Mouse (Mus musculus): ENCODE results near the gene Mxd1. TPM values are rescaled to one million over a fixed set of nuclear protein-coding genes. Genes with fewer than 3 reads are reported as not detected.

The Mxd1 gene
- total and polyA plus RNA-seq, 3 experiments: 3.2 to 3.6 TPM; not detected in 1

DNA sequence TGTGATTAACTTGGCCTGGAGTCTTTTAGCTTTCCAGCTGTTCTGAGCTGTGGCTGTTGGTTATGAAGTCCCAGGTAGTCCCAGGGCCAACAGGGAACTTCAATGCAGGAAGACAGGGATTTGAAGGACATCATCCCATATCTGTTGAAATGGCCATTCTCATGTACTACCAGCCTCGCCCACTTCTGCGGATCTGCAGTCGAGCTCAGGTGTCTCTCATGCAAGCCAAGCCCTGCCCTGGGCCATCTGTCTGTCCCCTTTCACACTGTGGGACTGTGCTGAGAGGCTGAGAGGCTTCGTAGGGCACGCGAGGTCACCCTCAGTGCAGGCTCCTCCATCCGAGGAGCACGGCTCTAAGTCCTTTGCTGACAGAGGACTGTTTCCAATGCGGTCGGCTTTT, 27.3 kb upstream of the Mxd1 start:
- Histone ChIP-seq H3K9ac (ENCODE audit: control insufficient read depth, low read depth, low read length, poor library complexity, severe bottlenecking) (no peak overlapping the region), H3K4me3 (ENCODE audit: control insufficient read depth in 1 of 2, insufficient read depth in 1 of 2, low read depth in 2 of 2, low read length in 2 of 2) (no peak overlapping the region), H3K9me3 (replicated peaks; ENCODE audit: insufficient read depth, low read length) (no peaks in the 10 kb centered on the region), H3K79me2 (ENCODE audit: control insufficient read depth, insufficient read depth, low read length, poor library complexity) (no peaks in the 10 kb centered on the region), H3K4me1 (ENCODE audit: control insufficient read depth in 1 of 2, insufficient read depth in 2 of 2, low read length in 2 of 2) (no peaks in the 10 kb centered on the region), H3K27ac (ENCODE audit: control insufficient read depth, low read depth, low read length) (no peak overlapping the region), H3K36me3 (ENCODE audit: control insufficient read depth in 1 of 2, insufficient read depth in 2 of 2, low read length in 2 of 2) (peaks cover 0 to 9% of the 10 kb centered on the region in 2 experiments; a peak in 2 of 4 replicates), H3K27me3 (ENCODE audit: control insufficient read depth in 1 of 2, insufficient read depth in 2 of 2, low read length in 2 of 2) (no peaks in the 10 kb centered on the region)
- TF ChIP-seq UBTF (IDR thresholded peaks at IDR 0.05; ENCODE audit: borderline replicate concordance, insufficient read depth, low read depth, low read length): no peak
- no peak for TF ChIP-seq GATA1 (IDR thresholded peaks at IDR 0.05; ENCODE audit: low read depth, low read length)
- no peak for TF ChIP-seq USF1 (IDR thresholded peaks at IDR 0.05; ENCODE audit: low read depth, low read length)
- no peak for TF ChIP-seq TCF12 (IDR thresholded peaks at IDR 0.05; ENCODE audit: low read depth, low read length)
- no peak for TF ChIP-seq POLR2AphosphoS5 (IDR thresholded peaks at IDR 0.05; ENCODE audit: borderline replicate concordance, low read depth, low read length)
- no peak for TF ChIP-seq SMC3 (IDR thresholded peaks at IDR 0.05; ENCODE audit: low read depth, low read length)
- TF ChIP-seq USF2 (IDR thresholded peaks at IDR 0.05; ENCODE audit: borderline replicate concordance in 1 of 2, insufficient read depth in 1 of 2, low read depth in 1 of 2, low read length in 2 of 2): no peak
- no peak for TF ChIP-seq KAT2A (conservative IDR thresholded peaks at IDR 0.05; ENCODE audit: low read depth, low read length)
- TF ChIP-seq JUND (IDR thresholded peaks at IDR 0.05; ENCODE audit: low read depth, low read length): no peak
- no peak for TF ChIP-seq CTCF (IDR thresholded peaks at IDR 0.05 in 2 of 3, conservative IDR thresholded peaks at IDR 0.05 in 1 of 3; ENCODE audit: control insufficient read depth in 1 of 3, insufficient read depth in 1 of 3, low read depth in 2 of 3, low read length in 3 of 3, poor library complexity in 1 of 3, severe bottlenecking in 1 of 3)
- TF ChIP-seq HCFC1 (IDR thresholded peaks at IDR 0.05; ENCODE audit: low read depth, low read length): no peak
- TF ChIP-seq NELFE (IDR thresholded peaks at IDR 0.05; ENCODE audit: low read depth, low read length): no peak
- TF ChIP-seq ZKSCAN1 (IDR thresholded peaks at IDR 0.05; ENCODE audit: low read depth, low read length): no peak
- no peak for TF ChIP-seq BHLHE40 (IDR thresholded peaks at IDR 0.05; ENCODE audit: borderline replicate concordance, low read depth, low read length)
- no peak for TF ChIP-seq ETS1 (IDR thresholded peaks at IDR 0.05; ENCODE audit: low read depth, low read length)
- TF ChIP-seq MYC (IDR thresholded peaks at IDR 0.05; ENCODE audit: low read depth, low read length): no peak
- TF ChIP-seq ZMIZ1 (IDR thresholded peaks at IDR 0.05; ENCODE audit: low read depth, low read length): no peak
- TF ChIP-seq GABPA (IDR thresholded peaks at IDR 0.05; ENCODE audit: low read depth, low read length): no peak
- TF ChIP-seq E2F4 (IDR thresholded peaks at IDR 0.05; ENCODE audit: borderline replicate concordance, low read depth, low read length): no peak
- no peak for DNase-seq (ENCODE audit: low read depth, low spot score)

DNA sequence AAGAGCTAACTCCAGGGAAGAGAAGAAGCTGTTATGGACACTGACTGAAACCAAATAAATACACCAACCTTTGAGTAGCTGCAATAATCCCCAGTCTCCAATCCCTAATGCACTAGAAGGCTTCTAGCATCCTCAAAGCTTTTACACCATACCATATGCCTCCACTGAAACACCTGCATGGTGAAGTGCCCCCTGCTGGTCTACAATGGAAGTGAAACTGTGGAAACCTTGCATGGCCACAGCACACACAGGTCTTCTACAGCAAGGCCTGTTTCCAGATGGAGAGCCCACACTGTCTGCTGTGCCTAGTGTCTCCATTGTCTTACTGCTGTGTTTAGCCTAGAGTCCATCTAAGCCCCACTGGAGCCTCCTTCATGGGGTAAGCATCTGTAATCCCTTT, 25.5 kb upstream of the Mxd1 start:
- Histone ChIP-seq H3K9me3 (replicated peaks; ENCODE audit: insufficient read depth, low read length) (no peaks in the 10 kb centered on the region), H3K27ac (ENCODE audit: control insufficient read depth, low read depth, low read length) (no peak overlapping the region), H3K4me1 (ENCODE audit: control insufficient read depth in 1 of 2, insufficient read depth in 2 of 2, low read length in 2 of 2) (peaks cover 0 to 4% of the 10 kb centered on the region in 2 experiments; a peak in 3 of 4 replicates), H3K79me2 (ENCODE audit: control insufficient read depth, insufficient read depth, low read length, poor library complexity) (no peaks in the 10 kb centered on the region), H3K27me3 (ENCODE audit: control insufficient read depth in 1 of 2, insufficient read depth in 2 of 2, low read length in 2 of 2) (no peaks in the 10 kb centered on the region), H3K36me3 (ENCODE audit: control insufficient read depth in 1 of 2, insufficient read depth in 2 of 2, low read length in 2 of 2) (peaks cover 4% of the 10 kb centered on the region in 2 experiments), H3K9ac (ENCODE audit: control insufficient read depth, low read depth, low read length, poor library complexity, severe bottlenecking) (no peak overlapping the region), H3K4me3 (ENCODE audit: control insufficient read depth in 1 of 2, insufficient read depth in 1 of 2, low read depth in 2 of 2, low read length in 2 of 2) (no peak overlapping the region)
- DNase-seq (ENCODE audit: low read depth, low spot score): peak; percentile 81
- TF ChIP-seq SMC3 (IDR thresholded peaks at IDR 0.05; ENCODE audit: low read depth, low read length) (peak; percentile 83), CHD1 (IDR thresholded peaks at IDR 0.05; ENCODE audit: low read depth, low read length) (no peak), MXI1 (IDR thresholded peaks at IDR 0.05; ENCODE audit: low read depth, low read length) (no peak), CHD2 (IDR thresholded peaks at IDR 0.05; ENCODE audit: low read length) (no peak), ETS1 (IDR thresholded peaks at IDR 0.05; ENCODE audit: low read depth, low read length) (no peak), TCF12 (IDR thresholded peaks at IDR 0.05; ENCODE audit: low read depth, low read length) (no peak), POLR2AphosphoS2 (IDR thresholded peaks at IDR 0.05; ENCODE audit: low read length) (no peak), HCFC1 (IDR thresholded peaks at IDR 0.05; ENCODE audit: low read depth, low read length) (no peak), GATA1 (IDR thresholded peaks at IDR 0.05; ENCODE audit: low read depth, low read length) (no peak), TBP (IDR thresholded peaks at IDR 0.05; ENCODE audit: low read depth, low read length) (no peak), GABPA (IDR thresholded peaks at IDR 0.05; ENCODE audit: low read depth, low read length) (no peak), E2F4 (IDR thresholded peaks at IDR 0.05; ENCODE audit: borderline replicate concordance, low read depth, low read length) (no peak), ZNF384 (IDR thresholded peaks at IDR 0.05; ENCODE audit: low read depth, low read length) (no peak), ZC3H11A (IDR thresholded peaks at IDR 0.05; ENCODE audit: low read depth, low read length) (peak; percentile 59), NRF1 (IDR thresholded peaks at IDR 0.05; ENCODE audit: insufficient read depth, low read depth, low read length, poor library complexity, severe bottlenecking) (no peak), USF1 (IDR thresholded peaks at IDR 0.05; ENCODE audit: low read depth, low read length) (no peak), MAFK (IDR thresholded peaks at IDR 0.05; ENCODE audit: borderline replicate concordance, low read depth, low read length) (no peak), ZKSCAN1 (IDR thresholded peaks at IDR 0.05; ENCODE audit: low read depth, low read length) (no peak), USF2 (IDR thresholded peaks at IDR 0.05; ENCODE audit: borderline replicate concordance in 1 of 2, insufficient read depth in 1 of 2, low read depth in 1 of 2, low read length in 2 of 2) (no peak), MYC (IDR thresholded peaks at IDR 0.05; ENCODE audit: low read depth, low read length) (0 out of 2 replicates have a peak, but pooled peaks have one; percentile 50), POLR2A (IDR thresholded peaks at IDR 0.05; ENCODE audit: control insufficient read depth in 1 of 2, insufficient read depth in 1 of 2, low read depth in 1 of 2, low read length in 2 of 2, poor library complexity in 1 of 2) (no peak), UBTF (IDR thresholded peaks at IDR 0.05; ENCODE audit: borderline replicate concordance, insufficient read depth, low read depth, low read length) (no peak), KAT2A (conservative IDR thresholded peaks at IDR 0.05; ENCODE audit: low read depth, low read length) (no peak)
